10 mouse cellular contexts compared by ENCODE assay signal in genomic region chr16:78969091-78969731, GRCm38 (mm10). TPM values are rescaled to one million over a fixed set of nuclear protein-coding genes. Genes with fewer than 3 reads are reported as not detected.
DNase-seq lines count a peak whose midpoint lies in the region; ATAC-seq lines count a peak whose summit lies in the region.
"Had no signal": no experiment of that assay in that cellular context is flagged by ENCODE, and none has a peak within 500 bp of the region (broad histone marks: within the 10 kb centered on the region; RNA-seq: fewer than 3 reads in every experiment).

No protein-coding gene starts in this region.

- DNase-seq in hindbrain, embryonic 11.5 days (ENCODE audit: low spot score) = peak; percentile 65
- DNase-seq in hindbrain, embryonic 10.5 days (ENCODE audit: low spot score) = no peak
- DNase-seq in 3T3-L1 (ENCODE audit: low read depth, low spot score) (peak; percentile 56), NIH3T3 (ENCODE audit: low read depth) (peak; percentile 55)
- DNase-seq in forelimb bud, embryonic 11.5 days (ENCODE audit: low read depth, low spot score) = peak; percentile 13
- DNase-seq in lung, postnatal 14 days = no peak
- DNase-seq in adrenal gland, postnatal 25 days = no peak
- DNase-seq: adrenal gland, adult 8-10 months had no signal

- 36% methylated on average over 13 of the region's 13 CpGs for WGBS in hindbrain, embryonic 11.5 days
- 41% methylated on average over 13 of the region's 13 CpGs for WGBS in hindbrain, embryonic 10.5 days

- H3K27me3 ChIP-seq in hindbrain, embryonic 11.5 days (ENCODE audit: control insufficient read depth, insufficient read depth, low read length) = no peaks in the 10 kb centered on the region
- H3K27me3 ChIP-seq in hindbrain, embryonic 10.5 days (ENCODE audit: insufficient read depth, poor library complexity, severe bottlenecking) = no peaks in the 10 kb centered on the region
- H3K27me3 ChIP-seq: heart, embryonic 15.5 days had no signal

- no peak overlapping the region for H3K4me3 ChIP-seq in hindbrain, embryonic 11.5 days (ENCODE audit: low read depth, low read length)
- no peak overlapping the region for H3K4me3 ChIP-seq in hindbrain, embryonic 10.5 days
- H3K4me3 ChIP-seq: heart, embryonic 15.5 days had no signal

- no peak overlapping the region for H3K9ac ChIP-seq in hindbrain, embryonic 11.5 days (ENCODE audit: low read depth, low read length)
- H3K9ac ChIP-seq: heart, embryonic 15.5 days had no signal

- no peaks in the 10 kb centered on the region for H3K9me3 ChIP-seq in hindbrain, embryonic 11.5 days (ENCODE audit: control insufficient read depth, low read length)
- no peaks in the 10 kb centered on the region for H3K9me3 ChIP-seq in hindbrain, embryonic 10.5 days
- H3K9me3 ChIP-seq: heart, embryonic 15.5 days had no signal

- no peaks in the 10 kb centered on the region for H3K4me1 ChIP-seq in hindbrain, embryonic 11.5 days (replicated peaks; ENCODE audit: control insufficient read depth, insufficient read depth, low read length)
- no peaks in the 10 kb centered on the region for H3K4me1 ChIP-seq in hindbrain, embryonic 10.5 days (replicated peaks)
- H3K4me1 ChIP-seq: heart, embryonic 15.5 days had no signal

- H3K4me2 ChIP-seq in hindbrain, embryonic 11.5 days (replicated peaks; ENCODE audit: low read depth, low read length) = no peak overlapping the region
- H3K4me2 ChIP-seq: heart, embryonic 15.5 days had no signal

- H3K36me3 ChIP-seq in hindbrain, embryonic 11.5 days (ENCODE audit: control insufficient read depth, insufficient read depth, low read length) = no peaks in the 10 kb centered on the region
- no peaks in the 10 kb centered on the region for H3K36me3 ChIP-seq in hindbrain, embryonic 10.5 days
- H3K36me3 ChIP-seq: heart, embryonic 15.5 days had no signal

- H3K27ac ChIP-seq in hindbrain, embryonic 11.5 days (ENCODE audit: low read depth, low read length) = no peak overlapping the region
- no peak overlapping the region for H3K27ac ChIP-seq in hindbrain, embryonic 10.5 days
- H3K27ac ChIP-seq: heart, embryonic 15.5 days had no signal

- no peak; the same call in 1 of the 2 replicates for ATAC-seq in hindbrain, embryonic 11.5 days (ENCODE audit: low FRiP score)
- no peak for ATAC-seq in inflammation-experienced regulatory T-cells, adult 6 months

RNA-seq across cellular contexts. Expression of gene Chodl, which starts 38.5 kb away (rescaled TPM):
- 2.5 and 2.9 TPM in 2 replicates for polyA plus RNA-seq in hindbrain, embryonic 11.5 days (2014; fragmentation: Nextera tagmentation; extraction: Ambion mirVana)
- 0.90 and 2.0 TPM in 2 replicates for polyA plus RNA-seq in hindbrain, embryonic 10.5 days (2016; fragmentation: Nextera tagmentation; extraction: Ambion mirVana)
- polyA plus RNA-seq in inflammation-experienced regulatory T-cells, adult 6 months (2017; shearing (Covaris generic)) = not detected
- total RNA-seq in adrenal gland, postnatal 25 days (2021) = 0.30 TPM in 1 of 2 replicates, not detected in the other

Comparison
In these comparisons a context has a peak if more than half of its experiments do, and no peak if none do; other contexts are left out.
1. DNase-seq: peak in hindbrain, embryonic 11.5 days (single experiment), 3T3-L1 (single experiment), NIH3T3 (single experiment) and forelimb bud, embryonic 11.5 days (single experiment); none in hindbrain, embryonic 10.5 days (single experiment), lung, postnatal 14 days (single experiment) and adrenal gland, postnatal 25 days (single experiment).